Mouse (Mus musculus): Measurements from ENCODE around the gene Tmem8b.

- TF ChIP-seq POLR2A (IDR thresholded peaks at IDR 0.05; ENCODE audit: borderline replicate concordance, control insufficient read depth, low read depth, low read length) = peak; percentile 91; the same call in 1 of the 2 replicates
- no peak for TF ChIP-seq CTCF (IDR thresholded peaks at IDR 0.05; ENCODE audit: control insufficient read depth, insufficient read depth, low read length)
Observed at GRCm38 (mm10) chr4:43656339-43657109, 12.2 kb upstream of the Tmem8b start, which contains the start of gene Hint2.
